Mouse (Mus musculus): ENCODE measurements around the gene Tmem268.

GRCm38 (mm10) chr4:63554616-63555015 is 4.0 kb upstream of the Tmem268 start:
- TF ChIP-seq POLR2A (IDR thresholded peaks at IDR 0.05; ENCODE audit: borderline replicate concordance, insufficient read depth, low read length), result no peak
- TF ChIP-seq CTCF (IDR thresholded peaks at IDR 0.05; ENCODE audit: borderline replicate concordance, insufficient read depth, low read depth, low read length), result no peak

Measured in cerebellum, adult 2 months (tissue).